Mouse (Mus musculus) cerebellum, adult 8-10 months (tissue): ENCODE results near the gene Olfr1257.
"Not testable (repeated sequence)": the region's sequence is repeated elsewhere in the genome, so short reads cannot be mapped to it uniquely, and the experiment has no call there.

Source experiments
- DNase-seq: peaks from one replicate; pipeline ENCODE4 v3.0.0; 2022

The Olfr1257 gene

DNA sequence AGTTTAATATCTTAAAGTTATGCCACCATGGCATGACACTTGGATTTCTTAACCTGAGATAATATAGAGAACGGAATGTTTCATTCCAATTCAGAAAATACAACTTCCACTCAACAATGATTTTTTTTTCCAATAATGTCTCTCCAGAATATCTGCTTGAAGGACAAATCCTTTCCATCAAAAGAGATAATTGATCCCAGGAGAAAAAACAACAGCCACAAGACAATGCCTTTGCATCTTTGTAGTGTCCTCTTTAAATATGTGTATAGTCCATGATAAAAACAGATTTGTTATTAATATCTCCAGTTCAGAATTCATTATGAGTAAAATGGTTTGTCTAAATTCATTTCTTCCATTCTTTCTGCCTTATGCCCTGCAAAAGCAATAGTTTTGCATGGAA, at the start of gene Olfr1257:
Gene Olfr1257, plus strand, starts transcription at position 301 of the 400 bp plus-strand sequence.
- no peak for DNase-seq

DNA sequence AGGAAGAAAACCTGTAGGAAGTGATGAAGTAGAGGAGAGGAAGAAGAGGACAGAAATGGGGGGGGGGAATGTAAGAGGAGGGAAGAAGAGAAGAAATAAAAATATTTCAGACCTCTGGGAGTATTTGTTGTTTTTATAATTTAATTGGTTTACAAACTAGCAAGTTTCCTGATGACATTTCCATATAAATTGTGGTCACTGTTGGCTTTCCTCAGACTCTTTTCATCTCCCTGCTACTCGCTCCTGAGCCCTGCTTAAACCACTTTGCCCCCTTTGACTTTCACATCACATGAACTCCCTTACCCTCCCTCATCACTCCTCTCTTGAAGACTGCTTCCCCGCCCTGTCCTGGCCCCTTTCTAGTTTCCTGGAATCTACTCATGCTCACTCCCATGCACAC, 36.8 kb upstream of the Olfr1257 start, which contains the start of gene Olfr1256:
Gene Olfr1256, minus strand, starts transcription at position 101 of the 400 bp plus-strand sequence.
- no peak for DNase-seq

DNA sequence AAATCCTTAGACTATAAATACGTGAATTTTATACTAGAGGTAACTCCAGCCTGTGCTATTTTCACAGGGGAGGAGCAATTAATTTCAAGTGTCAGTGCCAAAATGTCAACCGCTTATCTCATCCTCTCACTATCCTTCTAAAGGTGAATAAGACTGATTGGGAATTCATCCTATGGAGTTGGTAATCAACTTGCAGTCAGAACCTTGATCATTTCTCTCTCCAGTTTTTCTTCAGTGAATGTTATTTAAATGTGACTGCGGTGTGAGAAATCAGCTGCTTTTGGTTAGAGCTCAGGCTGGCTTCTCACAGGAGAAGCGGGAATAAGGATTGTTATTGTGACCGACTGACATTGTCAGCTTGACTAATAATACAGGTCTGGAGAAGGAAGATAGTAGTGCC, 30.1 kb upstream of the Olfr1257 start, which contains the start of gene Olfr48:
Gene Olfr48, minus strand, starts transcription at position 101 of the 400 bp plus-strand sequence.
- no peak for DNase-seq

DNA sequence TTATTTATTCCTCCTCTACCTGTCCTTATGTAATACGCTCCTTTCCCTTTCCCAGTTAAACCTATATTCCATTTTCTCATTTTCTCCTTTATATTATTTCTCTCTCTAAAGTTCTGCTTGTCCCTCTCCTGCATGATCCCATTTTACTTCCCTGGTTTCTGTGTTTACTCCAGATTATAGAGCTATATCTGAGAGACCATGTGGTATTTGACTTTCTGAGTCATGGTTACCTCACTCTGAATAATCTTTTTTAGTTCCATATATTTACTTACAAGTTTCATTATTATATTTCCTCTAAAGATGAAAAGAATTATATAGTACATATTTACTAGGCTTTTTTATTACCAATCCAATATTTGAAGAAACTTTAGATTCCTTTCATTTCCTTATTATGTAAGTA, 29.0 kb upstream of the Olfr1257 start:
- no peak for DNase-seq

DNA sequence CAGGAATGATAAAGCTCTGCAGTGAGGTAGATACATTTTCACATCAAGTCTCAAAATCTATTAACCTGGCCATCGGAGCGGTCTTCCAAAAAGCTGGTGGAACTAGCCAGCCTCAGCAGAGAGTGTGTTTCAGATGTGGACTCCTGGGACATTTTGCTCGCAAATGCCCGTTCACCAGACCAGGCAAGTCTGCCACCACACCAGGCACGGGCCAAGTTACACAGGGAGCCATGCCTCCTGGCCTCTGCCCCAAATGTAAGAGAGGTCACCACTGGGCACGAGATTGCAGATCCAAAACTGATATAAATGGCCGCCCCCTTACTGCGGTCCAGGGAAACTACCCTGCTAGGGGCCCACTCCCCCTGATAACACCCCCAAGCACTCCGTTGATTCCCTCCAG, 34.4 kb downstream of the Olfr1257 start:
- DNase-seq = not testable (repeated sequence)

DNA sequence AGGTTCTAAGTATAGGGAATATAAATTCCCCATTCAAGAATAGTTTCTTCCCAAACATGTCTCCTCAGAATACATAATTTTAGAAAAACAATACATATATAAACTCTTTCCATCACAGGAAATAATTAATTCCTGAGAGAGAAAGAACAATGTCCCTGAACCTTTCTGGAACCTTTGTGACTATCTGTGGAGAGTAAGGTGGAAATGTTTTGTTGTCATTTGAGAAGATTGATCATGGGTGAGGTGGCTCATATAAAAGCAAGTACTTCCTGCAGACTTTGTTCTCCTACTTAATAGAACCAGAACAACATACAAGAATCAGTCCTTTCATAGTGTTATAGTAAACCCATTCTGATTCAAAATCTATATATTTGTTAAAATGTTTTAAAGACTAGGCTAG, 48.8 kb downstream of the Olfr1257 start, which contains the start of gene Olfr1258:
Gene Olfr1258, plus strand, starts transcription at position 301 of the 400 bp plus-strand sequence.
- DNase-seq = no peak
